Mouse (Mus musculus) hindbrain, embryonic 10.5 days (tissue): Measurements from ENCODE around the gene Mfap3. TPM values are rescaled to one million over a fixed set of nuclear protein-coding genes. Genes with fewer than 3 reads are reported as not detected.
"Not testable (repeated sequence)": the region's sequence is repeated elsewhere in the genome, so short reads cannot be mapped to it uniquely, and the experiment has no call there.

ENCODE experiments used
- DNase-seq: peaks from one replicate; pipeline ENCODE4 v3.0.0-alpha.2; 2017; ENCODE audit warnings: low spot score
- H3K27ac ChIP-seq: fragments of 300-500 bp; sonication (generic); 2 replicates; pipeline ENCODE4 v1.5.1; 2016; ENCODE audit warnings: mild to moderate bottlenecking, moderate library complexity
- H3K27me3 ChIP-seq: fragments of 300-500 bp; sonication (generic); 2 replicates; pipeline ENCODE4 v1.6.1; 2016; ENCODE audit warnings: mild to moderate bottlenecking; ENCODE audit not compliant: poor library complexity, insufficient read depth, severe bottlenecking
- H3K36me3 ChIP-seq: fragments of 300-500 bp; sonication (generic); 2 replicates; pipeline ENCODE4 v1.6.1; 2016; ENCODE audit warnings: mild to moderate bottlenecking, moderate library complexity
- H3K4me1 ChIP-seq: fragments of 300-500 bp; sonication (generic); replicated peaks from 2 replicates; pipeline ENCODE4 v1.6.1; 2016; ENCODE audit warnings: mild to moderate bottlenecking
- H3K4me3 ChIP-seq: fragments of 300-500 bp; sonication (generic); 2 replicates; pipeline ENCODE4 v1.5.1; 2016; ENCODE audit warnings: mild to moderate bottlenecking, moderate library complexity
- H3K9me3 ChIP-seq: fragments of 300-500 bp; sonication (generic); 2 replicates; pipeline ENCODE4 v1.6.1; 2016; ENCODE audit warnings: mild to moderate bottlenecking, moderate library complexity
- WGBS: fragments of 180-500 bp; shearing (Covaris S2); methylation state at CpG from one replicate; pipeline ENCODE4 v1.1.7; 2016; 5-methylcytosine and 5-hydroxymethylcytosine counted together
- polyA plus RNA-seq: library from polyadenylated mRNA; unstranded; fragments of >200 nt; fragmentation: Nextera tagmentation; extraction: Ambion mirVana; gene quantifications from 2 replicates; pipeline ENCODE4 v1.2.1, GENCODE M21; 2016

The Mfap3 gene
- polyA plus RNA-seq, 1 experiment from 2014 or later: 49.5 TPM

GRCm38 (mm10) chr11:57535912-57536311 lies 17.4 kb downstream of the Mfap3 start:
- Histone ChIP-seq H3K4me1 (peaks cover 15% of the 10 kb centered on the region), H3K36me3 (peaks cover 33% of the 10 kb centered on the region), H3K4me3 (no peak overlapping the region), H3K9me3 (no peaks in the 10 kb centered on the region), H3K27ac (no peak overlapping the region), H3K27me3 (no peaks in the 10 kb centered on the region)
- WGBS: 91% methylated on average over 5 of the region's 5 CpGs
- DNase-seq: no peak

GRCm38 (mm10) chr11:57539841-57540418 lies 21.5 kb downstream of the Mfap3 start:
- Histone ChIP-seq H3K4me3 (no peak overlapping the region), H3K27ac (no peak overlapping the region), H3K9me3 (no peaks in the 10 kb centered on the region), H3K27me3 (no peaks in the 10 kb centered on the region), H3K36me3 (no peaks in the 10 kb centered on the region), H3K4me1 (no peaks in the 10 kb centered on the region)
- DNase-seq: no peak
- 81% methylated on average over 5 of the region's 5 CpGs for WGBS

- Histone ChIP-seq H3K27me3 (no peaks in the 10 kb centered on the region), H3K4me3 (no peak overlapping the region), H3K27ac (no peak overlapping the region), H3K4me1 (no peaks in the 10 kb centered on the region), H3K9me3 (no peaks in the 10 kb centered on the region), H3K36me3 (no peaks in the 10 kb centered on the region)
- DNase-seq: no peak
- WGBS: 85% methylated on average over 2 of the region's 2 CpGs
Observed at GRCm38 (mm10) chr11:57540681-57541080, 22.2 kb downstream of the Mfap3 start.

GRCm38 (mm10) chr11:57548618-57549550 lies 30.4 kb downstream of the Mfap3 start:
- 30% methylated on average over 18 of the region's 18 CpGs for WGBS
- Histone ChIP-seq H3K27me3 (no peaks in the 10 kb centered on the region), H3K4me1 (peaks cover 53% of the 10 kb centered on the region)

GRCm38 (mm10) chr11:57550230-57550629 lies 31.8 kb downstream of the Mfap3 start:
- H3K4me1 ChIP-seq: peaks cover 56% of the 10 kb centered on the region
- peak; percentile 20 for DNase-seq

More at GRCm38 (mm10) chr11:57548618-57549550, 30.4 kb downstream of the Mfap3 start:
- H3K4me3 ChIP-seq: peak overlapping the region; percentile 29
- H3K27ac ChIP-seq: peak overlapping the region; percentile 83
- H3K9me3 ChIP-seq: 0 out of 2 replicates have a peak, but pooled peaks cover 3% of the 10 kb centered on the region
- H3K36me3 ChIP-seq: no peaks in the 10 kb centered on the region
- peak; percentile 93 for DNase-seq

GRCm38 (mm10) chr11:57551016-57551415 lies 32.6 kb downstream of the Mfap3 start:
- Histone ChIP-seq H3K4me1 (peaks cover 56% of the 10 kb centered on the region), H3K9me3 (0 out of 2 replicates have a peak, but pooled peaks cover 3% of the 10 kb centered on the region), H3K36me3 (no peaks in the 10 kb centered on the region), H3K27me3 (no peaks in the 10 kb centered on the region), H3K27ac (0 out of 2 replicates have a peak overlapping the region, but pooled peaks have one; percentile 50), H3K4me3 (no peak overlapping the region)
- DNase-seq: no peak
- WGBS: 90% methylated on average over 8 of the region's 8 CpGs

More at GRCm38 (mm10) chr11:57550230-57550629, 31.8 kb downstream of the Mfap3 start:
- WGBS: 90% methylated on average over 2 of the region's 2 CpGs
- 0 out of 2 replicates have a peak, but pooled peaks cover 3% of the 10 kb centered on the region for H3K9me3 ChIP-seq
- H3K27me3 ChIP-seq: no peaks in the 10 kb centered on the region
- H3K4me3 ChIP-seq: no peak overlapping the region
- H3K36me3 ChIP-seq: no peaks in the 10 kb centered on the region
- H3K27ac ChIP-seq: 0 out of 2 replicates have a peak overlapping the region, but pooled peaks have one; percentile 42

- 22% methylated on average over 9 of the region's 9 CpGs for WGBS
- peak; percentile 59 for DNase-seq
- Histone ChIP-seq H3K9me3 (0 out of 2 replicates have a peak, but pooled peaks cover 3% of the 10 kb centered on the region), H3K27ac (peak overlapping the region; percentile 88), H3K4me1 (peaks cover 37% of the 10 kb centered on the region), H3K36me3 (no peaks in the 10 kb centered on the region), H3K4me3 (peak overlapping the region; percentile 6), H3K27me3 (no peaks in the 10 kb centered on the region)
Observed at GRCm38 (mm10) chr11:57553015-57553780, 34.7 kb downstream of the Mfap3 start.

- H3K27me3 ChIP-seq, H3K9me3 ChIP-seq, DNase-seq, H3K4me3 ChIP-seq, H3K36me3 ChIP-seq, H3K27ac ChIP-seq: not testable (repeated sequence)
- 95% methylated on average over 10 of the region's 10 CpGs for WGBS
- H3K4me1 ChIP-seq: peaks cover 13% of the 10 kb centered on the region
Observed at GRCm38 (mm10) chr11:57557936-57558335, 39.5 kb downstream of the Mfap3 start.

- WGBS: 79% methylated on average over 12 of the region's 12 CpGs
- no peak for DNase-seq
- H3K4me3 ChIP-seq: no peak overlapping the region
- H3K9me3 ChIP-seq: peaks cover 1% of the 10 kb centered on the region; the same call in 1 of the 2 replicates
- H3K36me3 ChIP-seq: no peaks in the 10 kb centered on the region
- H3K4me1 ChIP-seq: peaks cover 16% of the 10 kb centered on the region
- no peak overlapping the region for H3K27ac ChIP-seq
- H3K27me3 ChIP-seq: no peaks in the 10 kb centered on the region; the same call in 1 of the 2 replicates
Observed at GRCm38 (mm10) chr11:57564564-57564963, 46.1 kb downstream of the Mfap3 start.

- H3K27ac ChIP-seq: peak overlapping the region; percentile 66
- peaks cover 10% of the 10 kb centered on the region for H3K9me3 ChIP-seq
- H3K36me3 ChIP-seq: no peaks in the 10 kb centered on the region
- H3K27me3 ChIP-seq: no peaks in the 10 kb centered on the region; the same call in 1 of the 2 replicates
- peak; percentile 30 for DNase-seq
- H3K4me3 ChIP-seq: 0 out of 2 replicates have a peak overlapping the region, but pooled peaks have one; percentile 18
- 25% methylated on average over 18 of the region's 18 CpGs for WGBS
- H3K4me1 ChIP-seq: peaks cover 16% of the 10 kb centered on the region
Observed at GRCm38 (mm10) chr11:57566091-57567035, 47.9 kb downstream of the Mfap3 start.

GRCm38 (mm10) chr11:57568950-57569490 lies 50.6 kb downstream of the Mfap3 start:
- 93% methylated on average over 2 of the region's 2 CpGs for whole genome bisulfite sequencing
- Histone ChIP-seq H3K36me3 (no peaks in the 10 kb centered on the region), H3K9me3 (peaks cover 10% of the 10 kb centered on the region), H3K4me1 (peaks cover 32% of the 10 kb centered on the region), H3K27me3 (peaks cover 5% of the 10 kb centered on the region; the same call in 1 of the 2 replicates), H3K27ac (no peak overlapping the region), H3K4me3 (no peak overlapping the region)
- no peak for DNase-seq
